Mouse (Mus musculus) MEL (cell line): ENCODE data around the gene Rps10.
A peak's percentile ranks its signal among the peaks of the same experiment; 100 is the strongest.

Experiments used
- CTCF ChIP-seq, 3 experiments: IDR thresholded peaks in 2 of 3; conservative IDR thresholded peaks in 1 of 3; 2 replicates each; pipeline ENCODE4 v1.5.1; 2011 to 2012; ENCODE audit warnings: low read length in 3 of 3, low read depth in 2 of 3, mild to moderate bottlenecking in 2 of 3, improper control_type of control experiment in 1 of 3, inconsistent platforms in 1 of 3, mixed read lengths in 1 of 3, moderate library complexity in 1 of 3; ENCODE audit not compliant: control insufficient read depth in 1 of 3, insufficient read depth in 1 of 3, poor library complexity in 1 of 3, severe bottlenecking in 1 of 3
- MAFK ChIP-seq: IDR thresholded peaks from 2 replicates; pipeline ENCODE4 v1.6.1; 2011; ENCODE audit warnings: low read depth, mild to moderate bottlenecking, low read length, improper control_type of control experiment, borderline replicate concordance
- NELFE ChIP-seq: IDR thresholded peaks from 2 replicates; pipeline ENCODE4 v1.6.1; 2011; ENCODE audit warnings: low read depth, low read length, improper control_type of control experiment
- SMC3 ChIP-seq: IDR thresholded peaks from 2 replicates; pipeline ENCODE4 v1.6.1; 2011; ENCODE audit warnings: low read depth, low read length, improper control_type of control experiment
- TAL1 ChIP-seq: IDR thresholded peaks from 2 replicates; pipeline ENCODE4 v1.6.1; 2012; ENCODE audit warnings: mild to moderate bottlenecking, inconsistent platforms, low read length, moderate library complexity, mixed read lengths
- ZKSCAN1 ChIP-seq: IDR thresholded peaks from 2 replicates; pipeline ENCODE4 v1.6.1; 2012; ENCODE audit warnings: low read depth, mild to moderate bottlenecking, inconsistent platforms, low read length, improper control_type of control experiment, moderate library complexity

DNA sequence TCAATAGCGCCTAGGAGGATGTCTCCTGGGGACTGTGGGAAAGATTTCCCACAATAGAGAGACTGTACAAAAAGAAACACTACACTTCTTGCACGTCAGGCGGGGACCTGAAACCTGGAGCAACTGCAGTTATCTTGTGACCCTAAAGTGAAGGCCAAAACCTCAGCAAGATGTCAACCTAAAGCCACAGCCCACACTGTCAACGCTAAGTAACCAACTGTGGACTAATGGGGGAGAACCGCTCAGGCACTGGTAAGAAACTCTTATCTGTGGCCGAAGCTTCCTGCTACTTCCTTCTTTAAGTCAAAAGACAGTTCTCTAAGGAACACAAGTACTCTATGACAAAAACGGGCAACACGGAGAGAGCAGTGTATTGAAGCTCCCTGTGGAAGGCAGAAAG, 48.2 kb downstream of the Rps10 start:
- TF ChIP-seq CTCF (IDR thresholded peaks at IDR 0.05 in 2 of 3, conservative IDR thresholded peaks at IDR 0.05 in 1 of 3; ENCODE audit: control insufficient read depth in 1 of 3, insufficient read depth in 1 of 3, low read depth in 2 of 3, low read length in 3 of 3, poor library complexity in 1 of 3, severe bottlenecking in 1 of 3) (no peak), TAL1 (0 out of 2 replicates have a peak, but pooled peaks have one; percentile 17), ZKSCAN1 (no peak), SMC3 (no peak), MAFK (no peak), NELFE (no peak)
